ENCODE assay signal across 31 mouse cellular contexts in genomic region chr11:53481088-53481730, GRCm38 (mm10). TPM values are rescaled to one million over a fixed set of nuclear protein-coding genes. Genes with fewer than 3 reads are reported as not detected.
A peak's percentile ranks its signal among the peaks of the same experiment; 100 is the strongest.
DNase-seq lines count a peak whose midpoint lies in the region; ATAC-seq lines count a peak whose summit lies in the region.
"Had no signal": no experiment of that assay in that cellular context is flagged by ENCODE, and none has a peak within 500 bp of the region (broad histone marks: within the 10 kb centered on the region; RNA-seq: fewer than 3 reads in every experiment).

No protein-coding gene starts in this region.

- peaks cover 33% of the 10 kb centered on the region for H3K4me1 ChIP-seq in liver, embryonic 11.5 days (replicated peaks; ENCODE audit: control insufficient read depth, insufficient read depth, low read length)

- WGBS in liver, embryonic 11.5 days: 48% methylated on average over 4 of the region's 4 CpGs

- no peaks in the 10 kb centered on the region for H3K36me3 ChIP-seq in liver, embryonic 11.5 days (ENCODE audit: control insufficient read depth, insufficient read depth, low read length)
- H3K36me3 ChIP-seq: embryonic facial prominence, embryonic 15.5 days; forebrain, embryonic 12.5 days; neural tube, embryonic 15.5 days had no signal

- peaks cover 37% of the 10 kb centered on the region for H3K27me3 ChIP-seq in liver, embryonic 11.5 days (replicated peaks; ENCODE audit: control insufficient read depth, insufficient read depth, low read length)

- ATAC-seq in liver, embryonic 11.5 days (replicated peaks; ENCODE audit: low FRiP score): peak; percentile 83
- ATAC-seq in megakaryocyte progenitor cell, adult 5-6 weeks (replicated peaks; ENCODE audit: poor library complexity): peak; percentile 67
- ATAC-seq: midbrain, embryonic 16.5 days had no signal

- peak overlapping the region; percentile 77 for H3K27ac ChIP-seq in liver, embryonic 11.5 days (ENCODE audit: low read depth, low read length)
- H3K27ac ChIP-seq: embryonic facial prominence, embryonic 15.5 days; forebrain, embryonic 12.5 days; neural tube, embryonic 15.5 days had no signal

- H3K9me3 ChIP-seq in liver, embryonic 11.5 days (ENCODE audit: control insufficient read depth, low read length): no peaks in the 10 kb centered on the region
- H3K9me3 ChIP-seq: embryonic facial prominence, embryonic 15.5 days; neural tube, embryonic 15.5 days had no signal

- no peak overlapping the region for H3K4me3 ChIP-seq in liver, embryonic 11.5 days (ENCODE audit: low read depth, low read length)
- H3K4me3 ChIP-seq: embryonic facial prominence, embryonic 15.5 days; forebrain, embryonic 12.5 days; neural tube, embryonic 15.5 days had no signal

- peak; percentile 59 for DNase-seq in spleen, adult 12 weeks (ENCODE audit: low spot score)
- no peak for DNase-seq in spleen, postnatal 14 days (ENCODE audit: low spot score in 2 of 2)
- DNase-seq in c-Kit-negative CD71-positive TER-119-positive erythroid progenitor cells, embryonic 14.5 days (ENCODE audit: low read depth, low spot score): peak; percentile 69
- DNase-seq in liver, embryonic 11.5 days (ENCODE audit: low spot score): no peak
- no peak for DNase-seq in gastrocnemius, postnatal 25 days
- DNase-seq in right cerebral cortex, adult 18-20 months: no peak
- DNase-seq in frontal cortex, postnatal 10 days (ENCODE audit: low spot score in 2 of 2): no peak
- DNase-seq: adrenal gland, postnatal 10 days; B cell, adult 2 months; cerebellum, adult 11-12 months; cerebellum, postnatal 14 days; embryo, embryonic 11 days; gastrocnemius, postnatal 14 days; heart, postnatal 10 days; right cerebral cortex, postnatal 25 days; thymus, postnatal 4 days had no signal

- H3K9ac ChIP-seq in liver, embryonic 11.5 days (ENCODE audit: low read depth, low read length): peak overlapping the region; percentile 13; the same call in 1 of the 2 replicates
- H3K9ac ChIP-seq: embryonic facial prominence, embryonic 15.5 days; forebrain, embryonic 12.5 days; neural tube, embryonic 15.5 days had no signal

- peak overlapping the region; percentile 92 for H3K4me2 ChIP-seq in liver, embryonic 11.5 days
- H3K4me2 ChIP-seq: embryonic facial prominence, embryonic 15.5 days; forebrain, embryonic 12.5 days had no signal

RNA-seq across cellular contexts. Expression of gene Sowaha, which starts 1.1 kb away (rescaled TPM):
- polyA plus RNA-seq in liver, embryonic 11.5 days (2014; fragmentation: Nextera tagmentation; extraction: Ambion mirVana): 1.1 and 1.5 TPM in 2 replicates
- 0.73 and 0.79 TPM in 2 replicates for total RNA-seq in megakaryocyte progenitor cell, adult 5-6 weeks (2015)
- total RNA-seq in megakaryocyte progenitor cell, adult 5-6 weeks (2017): 0.29 and 0.91 TPM in 2 replicates
- under 1 TPM; 0.08 TPM for total RNA-seq in gastrocnemius, postnatal 25 days (2021)
- total RNA-seq: megakaryocyte, adult 5-6 weeks had no signal

RNA-seq across cellular contexts. Expression of gene Gm9945, which starts 1.2 kb away (rescaled TPM):
- not detected in 2 replicates for polyA plus RNA-seq in liver, embryonic 11.5 days (2014; fragmentation: Nextera tagmentation; extraction: Ambion mirVana)
- not detected in 2 replicates for total RNA-seq in megakaryocyte progenitor cell, adult 5-6 weeks (2015)
- total RNA-seq in megakaryocyte progenitor cell, adult 5-6 weeks (2017): not detected in 2 replicates
- total RNA-seq in gastrocnemius, postnatal 25 days (2021): not detected
- total RNA-seq: adrenal gland, postnatal 10 days; gastrocnemius, postnatal 14 days; heart, adult 8-10 months; heart, postnatal 10 days; megakaryocyte, adult 5-6 weeks had no signal
- polyA plus RNA-seq: brain, embryonic 14.5 days; embryonic facial prominence, embryonic 15.5 days; forebrain, embryonic 12.5 days; hindbrain, embryonic 11.5 days; kidney, embryonic 14.5 days; large intestine, adult 2 months; limb, embryonic 14.5 days; lung, embryonic 16.5 days; midbrain, embryonic 16.5 days; neural tube, embryonic 15.5 days had no signal

RNA-seq across cellular contexts. Expression of gene Gm9837, which starts 10.9 kb away (rescaled TPM):
- polyA plus RNA-seq in liver, embryonic 11.5 days (2014; fragmentation: Nextera tagmentation; extraction: Ambion mirVana): not detected in 2 replicates
- total RNA-seq in megakaryocyte progenitor cell, adult 5-6 weeks (2015): not detected in 2 replicates
- not detected in 2 replicates for total RNA-seq in megakaryocyte progenitor cell, adult 5-6 weeks (2017)
- total RNA-seq in gastrocnemius, postnatal 25 days (2021): not detected
- total RNA-seq: adrenal gland, postnatal 10 days; gastrocnemius, postnatal 14 days; heart, adult 8-10 months; heart, postnatal 10 days; layer of hippocampus, postnatal 25 days; left cerebral cortex, postnatal 25 days; megakaryocyte, adult 5-6 weeks had no signal
- polyA plus RNA-seq: brain, embryonic 14.5 days; embryonic facial prominence, embryonic 15.5 days; forebrain, embryonic 12.5 days; hindbrain, embryonic 11.5 days; kidney, embryonic 14.5 days; large intestine, adult 2 months; limb, embryonic 14.5 days; lung, embryonic 16.5 days; midbrain, embryonic 16.5 days; neural tube, embryonic 15.5 days had no signal

RNA-seq across cellular contexts. Expression of gene Shroom1, which starts 24.2 kb away (rescaled TPM):
- 2.6 and 2.7 TPM in 2 replicates for polyA plus RNA-seq in liver, embryonic 11.5 days (2014; fragmentation: Nextera tagmentation; extraction: Ambion mirVana)
- 0.02 TPM in 1 of 2 replicates, not detected in the other for total RNA-seq in megakaryocyte progenitor cell, adult 5-6 weeks (2015)
- total RNA-seq in megakaryocyte progenitor cell, adult 5-6 weeks (2017): not detected in 2 replicates
- total RNA-seq in gastrocnemius, postnatal 25 days (2021): under 1 TPM; 0.23 to 0.35 TPM

RNA-seq across cellular contexts. Expression of gene Gm10447, which starts 24.3 kb away (rescaled TPM):
- 0.10 TPM in 1 of 2 replicates, not detected in the other for polyA plus RNA-seq in liver, embryonic 11.5 days (2014; fragmentation: Nextera tagmentation; extraction: Ambion mirVana)
- total RNA-seq in megakaryocyte progenitor cell, adult 5-6 weeks (2015): not detected in 2 replicates
- total RNA-seq in megakaryocyte progenitor cell, adult 5-6 weeks (2017): not detected in 2 replicates
- total RNA-seq in gastrocnemius, postnatal 25 days (2021): not detected
- total RNA-seq: gastrocnemius, postnatal 14 days; heart, adult 8-10 months had no signal
- polyA plus RNA-seq: brain, embryonic 14.5 days; kidney, embryonic 14.5 days; neural tube, embryonic 15.5 days had no signal

Comparison
In these comparisons a context has a peak if more than half of its experiments do, and no peak if none do; other contexts are left out.
1. DNase-seq: peak in spleen, adult 12 weeks (single experiment) and c-Kit-negative CD71-positive TER-119-positive erythroid progenitor cells, embryonic 14.5 days (single experiment); none in spleen, postnatal 14 days (0 of 2), liver, embryonic 11.5 days (single experiment), gastrocnemius, postnatal 25 days (single experiment), right cerebral cortex, adult 18-20 months (single experiment) and frontal cortex, postnatal 10 days (0 of 2).